Mouse (Mus musculus): Measurements from ENCODE around the gene Rufy2. TPM values are rescaled to one million over a fixed set of nuclear protein-coding genes. Genes with fewer than 3 reads are reported as not detected.

The Rufy2 gene
- total and polyA plus RNA-seq, 3 experiments = 0.57 to 6.5 (median 5.8) TPM

DNA sequence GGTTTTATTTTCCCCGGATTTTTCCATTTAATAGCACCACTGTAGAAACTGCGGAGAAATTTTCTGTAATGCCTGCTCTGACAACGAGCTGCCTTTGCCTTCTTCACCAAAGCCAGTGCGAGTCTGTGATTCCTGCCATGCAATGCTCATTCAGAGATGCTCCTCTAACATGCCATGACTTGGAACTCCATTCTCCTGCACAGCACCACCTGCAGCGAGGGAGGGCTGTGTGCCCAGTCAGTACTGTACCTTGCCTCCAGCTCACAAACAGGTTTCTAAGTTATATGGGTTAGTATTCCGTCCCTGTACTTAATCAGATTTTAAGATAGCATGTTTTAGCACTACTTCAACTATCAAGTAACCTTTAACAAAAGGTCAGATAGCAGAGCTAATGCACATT lies 31.5 kb downstream of the Rufy2 start:
- Histone ChIP-seq H3K4me3 (ENCODE audit: low read depth, low read length) (no peak overlapping the region), H3K36me3 (replicated peaks) (peaks cover 66% of the 10 kb centered on the region), H3K4me1 (ENCODE audit: insufficient read depth, low read depth, low read length) (no peaks in the 10 kb centered on the region)

DNA sequence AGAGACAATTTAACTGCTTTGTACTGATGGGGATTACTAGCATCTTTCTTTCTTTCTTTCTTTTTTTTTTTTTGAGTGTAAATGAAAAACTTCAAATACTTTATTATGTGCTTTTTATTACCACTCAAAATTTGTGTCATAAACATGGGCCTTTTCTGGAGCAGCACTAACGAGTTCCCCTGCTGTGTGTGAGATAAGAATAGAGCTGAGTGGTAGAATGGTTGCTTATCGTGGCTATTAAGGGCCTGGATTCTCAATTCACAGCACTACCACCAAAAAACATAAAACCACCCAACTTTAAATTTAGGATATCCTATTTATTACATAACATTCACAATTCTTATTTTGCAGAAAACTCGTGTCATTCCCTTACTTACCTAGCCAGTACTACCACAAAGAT lies 33.5 kb downstream of the Rufy2 start:
- no peak overlapping the region for H3K4me3 ChIP-seq (ENCODE audit: low read depth, low read length)
- DNase-seq (ENCODE audit: low spot score) = no peak
- TF ChIP-seq CTCF (IDR thresholded peaks at IDR 0.05; ENCODE audit: low read depth, low read length) (no peak), POLR2AphosphoS5 (IDR thresholded peaks at IDR 0.05; ENCODE audit: insufficient replicate concordance, low read depth, low read length) (no peak)
- peaks cover 64% of the 10 kb centered on the region for H3K36me3 ChIP-seq (replicated peaks)
- H3K9me3 ChIP-seq (replicated peaks) = no peaks in the 10 kb centered on the region
- no peak for ATAC-seq (ENCODE audit: extremely low read depth, insufficient number of reproducible peaks, low FRiP score, poor library complexity, severe bottlenecking)
- no peaks in the 10 kb centered on the region for H3K27me3 ChIP-seq (ENCODE audit: insufficient read depth, low read length)
- no peaks in the 10 kb centered on the region for H3K4me1 ChIP-seq (ENCODE audit: insufficient read depth, low read depth, low read length)

More for the DNA sequence above, 31.5 kb downstream of the Rufy2 start:
- Histone ChIP-seq H3K27me3 (ENCODE audit: insufficient read depth, low read length) (no peaks in the 10 kb centered on the region), H3K9me3 (replicated peaks) (no peaks in the 10 kb centered on the region)
- ATAC-seq (ENCODE audit: extremely low read depth, insufficient number of reproducible peaks, low FRiP score, poor library complexity, severe bottlenecking) (no peak), DNase-seq (ENCODE audit: low spot score) (no peak)
- TF ChIP-seq TAL1 (conservative IDR thresholded peaks at IDR 0.05; ENCODE audit: low read depth, low read length) (no peak), CTCF (IDR thresholded peaks at IDR 0.05; ENCODE audit: low read depth, low read length) (no peak), POLR2AphosphoS5 (IDR thresholded peaks at IDR 0.05; ENCODE audit: insufficient replicate concordance, low read depth, low read length) (no peak), GATA1 (IDR thresholded peaks at IDR 0.05; ENCODE audit: borderline replicate concordance, low read length) (no peak), GATA2 (IDR thresholded peaks at IDR 0.05; ENCODE audit: borderline replicate concordance, low read depth, low read length) (no peak)

DNA sequence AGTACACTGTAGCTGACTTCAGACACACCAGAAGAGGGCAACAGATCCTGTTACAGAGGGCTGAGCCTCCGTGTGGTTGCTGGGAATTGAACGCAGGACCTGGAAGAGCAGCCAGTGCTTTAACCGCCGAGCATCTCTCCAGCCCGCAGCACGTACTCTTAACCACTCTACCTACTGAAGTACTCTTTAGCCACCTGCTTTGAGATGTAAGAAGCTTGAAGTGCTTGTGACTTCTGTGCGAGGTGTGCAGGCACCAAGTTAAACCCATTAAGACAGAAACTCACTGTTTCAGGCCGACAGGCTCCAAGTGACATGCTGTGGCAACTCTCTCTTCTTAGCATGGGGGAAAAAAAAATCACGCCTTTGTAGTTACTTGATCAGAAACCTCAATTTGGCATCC lies 34.1 kb downstream of the Rufy2 start:
- Histone ChIP-seq H3K4me3 (ENCODE audit: low read depth, low read length) (no peak overlapping the region), H3K27me3 (ENCODE audit: insufficient read depth, low read length) (no peaks in the 10 kb centered on the region), H3K36me3 (replicated peaks) (peaks cover 64% of the 10 kb centered on the region), H3K9me3 (replicated peaks) (no peaks in the 10 kb centered on the region), H3K4me1 (ENCODE audit: insufficient read depth, low read depth, low read length) (no peaks in the 10 kb centered on the region)
- no peak for DNase-seq (ENCODE audit: low spot score)
- TF ChIP-seq CTCF (IDR thresholded peaks at IDR 0.05; ENCODE audit: low read depth, low read length) = no peak
- TF ChIP-seq GATA2 (IDR thresholded peaks at IDR 0.05; ENCODE audit: borderline replicate concordance, low read depth, low read length) = no peak
- TF ChIP-seq GATA1 (IDR thresholded peaks at IDR 0.05; ENCODE audit: borderline replicate concordance, low read length) = no peak
- TF ChIP-seq TAL1 (conservative IDR thresholded peaks at IDR 0.05; ENCODE audit: low read depth, low read length) = no peak
- no peak for ATAC-seq (ENCODE audit: extremely low read depth, insufficient number of reproducible peaks, low FRiP score, poor library complexity, severe bottlenecking)

DNA sequence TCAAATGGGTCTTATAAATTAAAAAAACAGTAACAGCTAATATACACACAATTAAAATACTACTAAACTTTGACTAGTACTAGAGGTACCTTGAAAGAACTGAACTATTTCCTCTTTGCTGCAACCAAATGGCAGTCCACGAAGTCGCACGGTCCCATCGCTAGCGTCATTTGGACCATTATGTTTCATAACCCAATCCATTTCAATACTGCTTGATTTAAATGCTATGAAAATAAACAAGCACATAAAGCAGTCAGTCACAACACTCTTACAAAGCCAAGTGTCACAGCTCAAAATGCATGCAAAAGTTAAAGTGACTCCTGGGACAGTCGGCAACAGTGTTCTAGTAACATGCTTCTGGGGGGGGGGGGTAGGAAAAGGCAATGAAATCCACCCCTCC lies 39.3 kb downstream of the Rufy2 start:
- Histone ChIP-seq H3K4me3 (ENCODE audit: low read depth, low read length) (no peak overlapping the region), H3K9me3 (replicated peaks) (no peaks in the 10 kb centered on the region), H3K27me3 (ENCODE audit: insufficient read depth, low read length) (no peaks in the 10 kb centered on the region), H3K36me3 (replicated peaks) (peaks cover 33% of the 10 kb centered on the region), H3K4me1 (ENCODE audit: insufficient read depth, low read depth, low read length) (peaks cover 7% of the 10 kb centered on the region)
- no peak for ATAC-seq (ENCODE audit: extremely low read depth, insufficient number of reproducible peaks, low FRiP score, poor library complexity, severe bottlenecking)
- no peak for TF ChIP-seq GATA1 (IDR thresholded peaks at IDR 0.05; ENCODE audit: borderline replicate concordance, low read length)
- TF ChIP-seq CTCF (IDR thresholded peaks at IDR 0.05; ENCODE audit: low read depth, low read length) = no peak
- TF ChIP-seq GATA2 (IDR thresholded peaks at IDR 0.05; ENCODE audit: borderline replicate concordance, low read depth, low read length) = no peak
- no peak for DNase-seq (ENCODE audit: low spot score)

DNA sequence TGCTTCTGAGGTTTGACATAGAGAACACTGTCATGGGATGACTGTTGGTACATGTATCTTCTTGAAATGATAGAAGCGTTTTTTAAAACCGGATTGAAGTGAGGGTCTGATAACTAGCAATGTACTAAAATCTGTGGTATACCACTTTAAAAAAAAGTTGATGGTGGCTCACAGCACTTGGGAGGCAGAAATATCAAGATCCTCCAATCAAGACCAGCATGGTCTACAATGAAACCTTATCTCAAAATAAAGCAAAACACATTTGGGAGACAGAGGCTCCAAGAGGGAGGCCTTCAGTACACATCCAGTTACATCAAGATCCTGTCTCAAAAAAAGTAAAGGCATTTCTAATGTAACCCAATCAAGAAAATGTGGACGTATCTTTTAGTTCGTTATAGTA lies 41.7 kb downstream of the Rufy2 start:
- TF ChIP-seq POLR2AphosphoS5 (IDR thresholded peaks at IDR 0.05; ENCODE audit: insufficient replicate concordance, low read depth, low read length) (no peak), GATA1 (IDR thresholded peaks at IDR 0.05; ENCODE audit: borderline replicate concordance, low read length) (no peak), GATA2 (IDR thresholded peaks at IDR 0.05; ENCODE audit: borderline replicate concordance, low read depth, low read length) (no peak), TAL1 (conservative IDR thresholded peaks at IDR 0.05; ENCODE audit: low read depth, low read length) (0 out of 2 replicates have a peak, but pooled peaks have one; percentile 7), CTCF (IDR thresholded peaks at IDR 0.05; ENCODE audit: low read depth, low read length) (no peak)
- ATAC-seq (ENCODE audit: extremely low read depth, insufficient number of reproducible peaks, low FRiP score, poor library complexity, severe bottlenecking) = no peak; the same call in 1 of the 2 replicates
- peaks cover 16% of the 10 kb centered on the region for H3K36me3 ChIP-seq (replicated peaks)
- no peaks in the 10 kb centered on the region for H3K27me3 ChIP-seq (ENCODE audit: insufficient read depth, low read length)
- H3K4me3 ChIP-seq (ENCODE audit: low read depth, low read length) = no peak overlapping the region; the same call in 1 of the 2 replicates
- DNase-seq (ENCODE audit: low spot score) = no peak
- H3K9me3 ChIP-seq (replicated peaks) = no peaks in the 10 kb centered on the region
- peaks cover 11% of the 10 kb centered on the region for H3K4me1 ChIP-seq (ENCODE audit: insufficient read depth, low read depth, low read length)

DNA sequence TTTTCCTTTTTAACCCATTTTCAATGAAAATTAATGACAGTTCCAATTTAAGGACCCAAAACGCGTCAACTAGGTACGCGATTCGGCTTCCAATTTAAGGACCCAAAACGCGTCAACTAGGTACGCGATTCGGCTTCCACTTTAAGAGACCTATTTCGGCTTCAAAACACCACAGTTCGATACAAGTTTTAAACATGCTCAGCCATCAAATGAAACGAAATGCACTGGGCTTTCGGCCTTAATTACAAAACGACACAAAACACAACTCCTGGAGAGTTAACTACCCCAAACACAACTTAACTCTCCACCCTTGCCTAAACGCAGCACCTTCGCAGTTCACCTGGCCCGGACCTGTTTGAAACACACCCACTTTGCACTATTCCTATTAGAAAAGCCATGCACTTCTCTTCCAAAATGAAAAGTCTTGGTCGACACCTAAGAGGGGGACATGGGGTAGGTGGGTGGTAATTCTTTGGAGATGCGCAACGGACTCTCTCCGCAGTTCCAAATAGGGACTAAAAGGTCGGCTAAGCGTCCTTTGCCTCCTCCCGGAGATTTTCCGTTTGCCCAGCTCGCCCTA lies 42.6 kb downstream of the Rufy2 start:
- H3K36me3 ChIP-seq (replicated peaks) = peaks cover 9% of the 10 kb centered on the region
- H3K4me3 ChIP-seq (ENCODE audit: low read depth, low read length) = peak overlapping the region; percentile 77
- no peaks in the 10 kb centered on the region for H3K9me3 ChIP-seq (replicated peaks)
- ATAC-seq (ENCODE audit: extremely low read depth, insufficient number of reproducible peaks, low FRiP score, poor library complexity, severe bottlenecking) = no peak
- no peaks in the 10 kb centered on the region for H3K27me3 ChIP-seq (ENCODE audit: insufficient read depth, low read length)
- peaks cover 11% of the 10 kb centered on the region for H3K4me1 ChIP-seq (ENCODE audit: insufficient read depth, low read depth, low read length)
- no peak for TF ChIP-seq GATA2 (IDR thresholded peaks at IDR 0.05; ENCODE audit: borderline replicate concordance, low read depth, low read length)
- TF ChIP-seq CTCF (IDR thresholded peaks at IDR 0.05; ENCODE audit: low read depth, low read length) = no peak
- TF ChIP-seq TAL1 (conservative IDR thresholded peaks at IDR 0.05; ENCODE audit: low read depth, low read length) = no peak
- no peak for TF ChIP-seq POLR2AphosphoS5 (IDR thresholded peaks at IDR 0.05; ENCODE audit: insufficient replicate concordance, low read depth, low read length)
- no peak for TF ChIP-seq GATA1 (IDR thresholded peaks at IDR 0.05; ENCODE audit: borderline replicate concordance, low read length)
- no peak for DNase-seq (ENCODE audit: low spot score)
